25 mouse cellular contexts compared by ENCODE assay signal in the genomic region with DNA sequence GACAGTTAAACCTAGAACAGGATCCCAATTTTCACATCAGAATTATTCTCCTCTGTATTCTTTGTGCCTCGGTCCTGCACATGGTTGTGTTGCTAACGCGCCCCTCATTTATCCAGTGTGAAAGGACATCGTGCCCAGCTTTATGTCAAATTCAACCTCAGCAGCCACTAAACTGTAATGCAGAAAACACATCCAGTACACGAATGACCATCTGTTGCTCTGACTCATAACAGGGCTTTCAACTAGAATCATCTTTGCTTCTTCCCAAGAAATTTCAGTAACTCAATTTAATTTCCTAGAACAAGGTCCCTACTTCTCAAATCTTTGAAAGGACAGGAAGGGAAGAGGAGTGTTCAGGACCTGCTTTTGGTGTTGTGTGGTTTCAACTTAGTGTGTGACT.
"Had no signal": no experiment of that assay in that cellular context is flagged by ENCODE, and none has a peak within 500 bp of the region (broad histone marks: within the 10 kb centered on the region; RNA-seq: fewer than 3 reads in every experiment).

No protein-coding gene starts in this region.

- H3K4me2 ChIP-seq: embryonic facial prominence, embryonic 12.5 days; embryonic facial prominence, embryonic 13.5 days; embryonic facial prominence, embryonic 15.5 days; forebrain, embryonic 12.5 days; forebrain, embryonic 13.5 days; forebrain, embryonic 15.5 days had no signal

- H3K4me1 ChIP-seq: embryonic facial prominence, embryonic 10.5 days; embryonic facial prominence, embryonic 12.5 days; embryonic facial prominence, embryonic 13.5 days; embryonic facial prominence, embryonic 15.5 days; forebrain, embryonic 10.5 days; forebrain, embryonic 12.5 days; forebrain, embryonic 13.5 days; forebrain, embryonic 15.5 days had no signal

- H3K36me3 ChIP-seq: embryonic facial prominence, embryonic 10.5 days; embryonic facial prominence, embryonic 12.5 days; embryonic facial prominence, embryonic 13.5 days; embryonic facial prominence, embryonic 15.5 days; forebrain, embryonic 10.5 days; forebrain, embryonic 12.5 days; forebrain, embryonic 15.5 days had no signal

- DNase-seq: cerebellum, adult 8-10 months; cerebellum, adult 9-10 months; cerebellum, adult 9-11 months; cerebellum, postnatal 10 days; cerebellum, postnatal 14 days; cerebellum, postnatal 25 days; cerebellum, postnatal 36 days; embryo, embryonic 11 days; forebrain, postnatal 0 days; gastrocnemius, adult 2 months; gastrocnemius, postnatal 10 days; gastrocnemius, postnatal 14 days; gastrocnemius, postnatal 36 days had no signal

- H3K4me3 ChIP-seq: embryonic facial prominence, embryonic 10.5 days; embryonic facial prominence, embryonic 12.5 days; embryonic facial prominence, embryonic 13.5 days; embryonic facial prominence, embryonic 15.5 days; erythroblast, embryonic 14.5 days; forebrain, embryonic 10.5 days; forebrain, embryonic 12.5 days; forebrain, embryonic 13.5 days; forebrain, embryonic 15.5 days; gastrocnemius, adult 2 months; heart, adult 2 months had no signal

- ATAC-seq: forebrain, embryonic 13.5 days; forebrain, embryonic 14.5 days; forebrain, embryonic 15.5 days; forebrain, embryonic 16.5 days; forebrain, postnatal 0 days had no signal

- H3K9ac ChIP-seq: embryonic facial prominence, embryonic 12.5 days; embryonic facial prominence, embryonic 13.5 days; embryonic facial prominence, embryonic 15.5 days; forebrain, embryonic 12.5 days; forebrain, embryonic 13.5 days; forebrain, embryonic 15.5 days; forebrain, postnatal 0 days had no signal

- H3K9me3 ChIP-seq: embryonic facial prominence, embryonic 10.5 days; embryonic facial prominence, embryonic 12.5 days; embryonic facial prominence, embryonic 13.5 days; embryonic facial prominence, embryonic 15.5 days; forebrain, embryonic 10.5 days; forebrain, embryonic 12.5 days; forebrain, embryonic 13.5 days; forebrain, embryonic 15.5 days had no signal

- H3K27me3 ChIP-seq: embryonic facial prominence, embryonic 12.5 days; embryonic facial prominence, embryonic 13.5 days; embryonic facial prominence, embryonic 15.5 days; forebrain, embryonic 12.5 days; forebrain, embryonic 13.5 days; forebrain, embryonic 15.5 days had no signal

- H3K27ac ChIP-seq: embryonic facial prominence, embryonic 10.5 days; embryonic facial prominence, embryonic 12.5 days; embryonic facial prominence, embryonic 13.5 days; embryonic facial prominence, embryonic 15.5 days; forebrain, embryonic 10.5 days; forebrain, embryonic 12.5 days; forebrain, embryonic 13.5 days; forebrain, embryonic 15.5 days; gastrocnemius, adult 2 months; heart, adult 2 months had no signal
